Mouse (Mus musculus) spleen, postnatal 14 days (tissue): Measurements from ENCODE around the gene Galnt14.
A peak's percentile ranks its signal among the peaks of the same experiment; 100 is the strongest.

Experiments
- DNase-seq, 2 experiments: peaks; one replicate each; pipeline ENCODE4 v3.0.0; 2021 to 2022; ENCODE audit warnings: low spot score in 2 of 2

The Galnt14 gene

GRCm38 (mm10) chr17:73507804-73508535, 202.3 kb downstream of the Galnt14 start:
- no peak for DNase-seq

DNA sequence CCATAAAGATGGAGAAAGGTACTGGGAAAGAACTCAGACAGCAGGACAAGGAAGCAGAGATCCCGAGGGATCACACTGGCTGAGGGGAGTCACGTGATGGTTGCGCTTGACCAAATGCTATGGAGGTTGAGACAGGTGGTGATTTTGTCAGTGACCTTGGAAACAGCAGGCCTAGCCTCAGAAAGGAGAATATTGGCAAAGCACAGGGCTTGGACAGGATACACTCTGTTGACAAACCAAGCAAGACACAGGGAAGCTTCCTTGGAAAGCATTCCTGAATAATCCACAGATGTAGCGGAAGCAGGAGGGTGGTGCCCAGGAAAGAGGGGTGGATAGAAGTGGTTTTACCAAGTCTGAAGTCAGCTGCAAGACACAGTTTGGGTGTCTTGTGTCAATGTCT, 206.1 kb downstream of the Galnt14 start:
- no peak for DNase-seq

- DNase-seq = no peak
These were observed 207.6 kb downstream of the Galnt14 start for GRCm38 (mm10) chr17:73502613-73503012.

DNA sequence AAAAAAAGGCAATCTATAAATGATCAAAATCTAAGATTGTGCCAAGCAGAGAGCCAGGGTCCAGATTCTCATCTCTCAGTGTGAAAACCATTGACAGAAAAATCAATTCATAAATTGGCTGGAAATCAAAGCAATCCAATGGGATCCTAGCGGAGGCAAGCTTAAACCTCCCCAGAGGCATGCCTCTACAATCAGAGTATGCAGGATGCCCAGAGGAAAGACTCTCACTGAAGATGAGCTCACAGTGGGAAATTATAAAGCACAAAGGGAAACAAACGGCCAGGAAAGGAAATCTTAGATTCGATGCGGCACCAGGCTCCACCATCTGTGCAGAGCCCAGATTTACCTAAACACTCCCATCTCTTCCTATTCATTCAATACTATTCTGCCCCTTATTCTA, 220.7 kb downstream of the Galnt14 start:
- DNase-seq = no peak

- peak in 1 of 2 experiments; percentile 8 for DNase-seq
These were observed 222.5 kb downstream of the Galnt14 start for GRCm38 (mm10) chr17:73487792-73488191.

DNA sequence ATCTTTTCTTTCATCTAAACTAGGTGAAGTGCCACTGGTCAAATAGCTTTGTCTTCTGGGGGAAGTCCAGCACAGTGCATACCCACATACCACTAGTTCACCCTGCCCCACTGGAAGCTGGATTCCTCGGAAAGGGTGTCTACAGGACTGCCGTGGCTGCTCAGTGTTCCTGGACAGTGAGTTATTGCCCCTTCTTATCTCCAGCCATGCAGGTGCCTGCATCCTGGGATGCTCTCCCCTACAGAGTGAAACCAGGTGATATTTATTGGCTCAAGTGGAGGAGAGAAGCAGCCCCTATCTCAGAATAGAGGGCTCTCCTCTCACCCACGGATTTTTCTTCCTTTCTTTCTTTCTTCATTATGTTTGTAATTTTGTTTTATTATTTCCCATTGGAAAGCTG, 222.9 kb downstream of the Galnt14 start:
- DNase-seq = no peak

DNA sequence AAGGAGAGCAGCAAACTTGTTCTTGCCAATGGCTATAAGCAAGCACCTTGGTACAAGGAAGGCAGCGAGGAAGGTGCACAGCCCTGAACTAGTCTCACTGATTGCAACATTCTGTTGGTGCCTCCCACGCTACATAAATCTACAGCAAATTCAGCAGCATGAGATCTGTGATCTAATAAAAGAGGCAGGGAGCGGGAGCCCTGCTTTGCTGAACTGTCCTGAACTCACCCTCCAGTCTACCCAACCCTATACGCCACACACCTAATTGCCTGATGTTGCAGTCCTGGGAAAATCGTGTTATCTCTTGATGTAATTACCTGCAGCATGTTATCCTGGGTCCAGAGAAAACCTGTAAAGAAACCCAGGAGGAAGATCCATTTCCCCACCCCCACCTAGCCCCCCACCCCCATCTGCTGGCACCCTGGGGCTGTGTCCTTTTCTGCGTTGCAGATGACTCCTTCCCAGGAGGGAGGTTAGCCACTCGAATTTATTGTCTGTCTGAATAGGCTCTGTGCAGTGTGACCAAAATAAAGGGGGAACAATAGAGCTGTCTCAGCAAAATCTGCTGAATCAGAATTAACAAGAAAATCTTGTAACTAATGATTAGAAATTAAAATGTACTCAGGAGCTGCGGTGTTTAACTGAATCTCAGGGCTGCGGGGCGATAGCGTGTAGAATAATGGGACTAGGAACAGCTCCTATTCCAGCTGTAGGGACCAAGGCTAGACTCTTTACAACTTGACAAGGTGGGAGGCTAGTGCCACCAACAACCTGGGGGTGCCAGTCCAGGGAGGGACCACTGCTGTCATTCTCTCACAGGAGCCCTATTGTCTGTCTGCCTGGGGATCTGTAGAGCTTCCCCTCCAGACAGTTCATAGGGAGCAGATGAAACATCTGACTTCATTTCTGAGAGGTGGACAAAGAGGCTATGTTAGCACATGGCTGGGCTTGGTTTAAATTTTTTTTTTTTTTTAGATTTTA, 232.9 kb downstream of the Galnt14 start:
- no peak for DNase-seq

DNA sequence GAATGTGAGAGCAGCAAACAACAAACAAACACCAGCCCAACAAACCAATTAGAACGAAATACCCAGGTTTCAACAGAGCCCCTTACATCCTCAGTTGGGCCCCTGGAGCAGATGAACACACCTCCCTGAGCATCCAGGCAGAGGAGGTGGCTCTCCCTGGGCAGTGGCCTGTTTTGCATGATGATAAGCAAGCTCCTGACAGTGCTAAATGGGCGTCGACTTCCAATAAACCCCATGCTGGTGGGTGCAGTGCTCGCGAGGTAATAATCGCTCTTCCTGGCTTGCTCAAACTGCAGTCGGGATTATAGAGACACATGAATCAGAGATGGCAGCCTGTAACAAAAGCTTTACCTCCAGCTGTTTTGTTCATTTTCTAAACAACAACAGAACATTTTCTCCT, 235.9 kb downstream of the Galnt14 start:
- no peak for DNase-seq

DNA sequence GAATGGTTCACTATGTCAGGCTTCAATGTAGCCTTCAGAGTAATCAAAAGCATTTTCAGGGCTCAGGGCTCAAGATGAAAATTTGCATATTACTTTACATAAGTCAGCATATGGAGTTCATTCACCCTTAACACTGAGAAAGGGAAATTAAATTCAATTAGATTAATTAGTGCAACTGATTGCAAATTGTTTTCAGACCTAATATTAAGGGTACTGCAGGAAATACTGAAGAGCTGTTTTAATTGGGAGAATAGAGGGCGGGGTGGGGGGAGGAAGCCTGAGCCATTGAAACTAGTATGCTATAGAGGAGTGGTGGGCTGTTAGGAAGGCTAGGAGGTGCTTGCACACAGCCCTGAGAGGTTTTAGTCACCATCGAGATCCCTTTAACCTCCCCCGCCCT, 237.2 kb downstream of the Galnt14 start:
- DNase-seq = no peak

- DNase-seq = no peak
These were observed 249.4 kb downstream of the Galnt14 start for GRCm38 (mm10) chr17:73460874-73461273.

DNA sequence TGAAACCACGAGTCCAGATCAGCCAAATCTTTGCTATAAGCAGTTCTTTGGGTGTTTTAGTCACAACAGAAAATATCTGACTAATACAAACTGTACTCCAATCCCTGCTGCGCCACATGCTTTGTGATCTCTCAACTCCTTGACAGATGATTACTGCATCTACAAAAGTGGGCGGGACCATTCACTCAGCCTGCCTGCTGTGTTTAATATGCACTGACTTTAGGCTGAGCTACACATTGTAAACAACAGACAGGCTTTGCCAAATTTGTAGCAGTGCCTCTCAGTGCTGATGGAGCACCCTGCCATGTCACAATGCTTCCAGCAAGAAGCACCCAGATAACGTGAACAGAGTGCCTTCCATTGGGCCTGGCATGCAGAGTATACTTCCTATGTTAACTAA, 251.5 kb downstream of the Galnt14 start:
- DNase-seq = no peak

GRCm38 (mm10) chr17:73456551-73456950, 253.7 kb downstream of the Galnt14 start:
- no peak for DNase-seq

GRCm38 (mm10) chr17:73453646-73454045, 256.6 kb downstream of the Galnt14 start:
- DNase-seq = no peak

DNA sequence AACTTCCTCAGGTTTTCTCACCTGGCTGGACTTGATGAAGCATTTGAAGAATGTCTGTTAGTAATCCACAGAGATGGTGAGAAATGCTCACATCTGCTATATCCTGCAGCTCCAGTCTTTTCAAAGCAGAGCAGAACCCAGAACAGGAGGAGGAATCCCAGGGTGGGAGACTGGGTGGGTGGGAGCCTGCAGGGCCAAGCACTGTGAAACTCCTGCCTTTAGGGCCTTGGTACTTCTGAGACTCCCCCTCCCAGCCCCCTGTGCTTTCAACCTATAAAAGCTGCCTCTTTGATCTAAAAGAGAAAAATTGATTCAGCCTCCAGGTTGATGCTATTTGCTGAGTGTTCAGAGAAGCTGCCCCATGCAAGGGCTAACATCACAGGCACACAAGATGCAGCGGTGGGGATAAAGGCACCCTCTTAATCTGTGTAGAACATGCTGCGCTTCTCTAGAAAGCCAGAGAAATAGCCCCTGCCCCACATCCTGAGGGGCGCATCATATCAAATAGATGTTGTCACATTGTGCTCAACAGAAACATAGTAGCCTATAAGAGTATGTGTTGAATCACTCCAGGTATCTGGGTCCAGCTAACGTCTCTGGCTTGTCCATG, 258.0 kb downstream of the Galnt14 start:
- no peak for DNase-seq

GRCm38 (mm10) chr17:73449104-73449503, 261.1 kb downstream of the Galnt14 start:
- no peak for DNase-seq
